Mouse (Mus musculus): ENCODE data around the gene Mlst8. TPM values are rescaled to one million over a fixed set of nuclear protein-coding genes. Genes with fewer than 3 reads are reported as not detected.
"Not testable (repeated sequence)": the region's sequence is repeated elsewhere in the genome, so short reads cannot be mapped to it uniquely, and the experiment has no call there.

Gene Mlst8
- total RNA-seq, 2 experiments from 2014 or later, result 34.5 to 37.1 TPM

DNA sequence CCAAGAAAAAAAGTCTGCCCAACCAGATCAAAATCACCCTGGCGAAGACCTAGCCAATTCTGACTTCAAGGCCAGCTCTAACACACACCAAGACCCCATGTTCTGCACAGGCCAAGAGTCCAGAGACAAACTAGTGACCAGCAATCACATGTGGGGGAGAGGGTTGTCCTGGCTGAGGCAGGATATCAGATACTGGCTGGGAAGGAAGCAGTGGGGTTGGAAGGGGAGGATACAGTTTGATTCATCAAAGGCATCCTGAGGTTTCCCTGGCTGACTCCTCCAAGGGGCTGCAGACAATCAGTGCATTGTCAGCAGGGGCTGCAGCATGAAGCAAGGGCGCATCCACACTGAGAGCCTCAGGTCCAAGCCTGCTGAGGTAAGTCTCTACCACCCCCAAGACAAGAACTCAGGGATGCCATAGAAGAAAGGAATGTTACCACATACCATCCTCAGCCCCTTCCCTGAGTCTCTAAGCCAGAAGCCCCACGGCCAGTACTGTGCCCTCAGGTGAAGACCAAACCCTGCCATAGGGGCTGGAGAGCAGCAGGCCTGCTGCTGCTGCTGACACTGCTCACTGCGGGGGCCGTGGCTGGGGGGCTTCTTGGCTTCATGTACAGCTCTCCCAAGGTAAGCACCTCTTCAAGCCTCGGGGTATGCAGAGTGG is 5.1 kb downstream of the Mlst8 start, which contains the start of gene Bricd5:
Bricd5 (plus strand) TSS at position 273 of the 664 bp plus-strand sequence.
- TF ChIP-seq CTCF (IDR thresholded peaks at IDR 0.05), result no peak
- H3K4me3 ChIP-seq, result peak within 1 kb of the TSS; percentile 81
- intact Hi-C loops (cut with DNase I), result no loop called here
- H3K27ac ChIP-seq, result peak within 1 kb of the TSS; percentile 50
- no peak for DNase-seq (ENCODE audit: extremely low spot score in 1 of 2, low spot score in 2 of 2)

GRCm38 (mm10) chr17:24472512-24472911 is 6.4 kb downstream of the Mlst8 start:
- intact Hi-C loops (cut with DNase I), result no loop called here
- DNase-seq (ENCODE audit: extremely low spot score in 1 of 2, low spot score in 2 of 2), result no peak
- Histone ChIP-seq H3K27ac (no peak overlapping the region; the same call in 1 of the 2 replicates), H3K4me3 (peak overlapping the region; percentile 81)
- TF ChIP-seq CTCF (IDR thresholded peaks at IDR 0.05), result no peak

DNA sequence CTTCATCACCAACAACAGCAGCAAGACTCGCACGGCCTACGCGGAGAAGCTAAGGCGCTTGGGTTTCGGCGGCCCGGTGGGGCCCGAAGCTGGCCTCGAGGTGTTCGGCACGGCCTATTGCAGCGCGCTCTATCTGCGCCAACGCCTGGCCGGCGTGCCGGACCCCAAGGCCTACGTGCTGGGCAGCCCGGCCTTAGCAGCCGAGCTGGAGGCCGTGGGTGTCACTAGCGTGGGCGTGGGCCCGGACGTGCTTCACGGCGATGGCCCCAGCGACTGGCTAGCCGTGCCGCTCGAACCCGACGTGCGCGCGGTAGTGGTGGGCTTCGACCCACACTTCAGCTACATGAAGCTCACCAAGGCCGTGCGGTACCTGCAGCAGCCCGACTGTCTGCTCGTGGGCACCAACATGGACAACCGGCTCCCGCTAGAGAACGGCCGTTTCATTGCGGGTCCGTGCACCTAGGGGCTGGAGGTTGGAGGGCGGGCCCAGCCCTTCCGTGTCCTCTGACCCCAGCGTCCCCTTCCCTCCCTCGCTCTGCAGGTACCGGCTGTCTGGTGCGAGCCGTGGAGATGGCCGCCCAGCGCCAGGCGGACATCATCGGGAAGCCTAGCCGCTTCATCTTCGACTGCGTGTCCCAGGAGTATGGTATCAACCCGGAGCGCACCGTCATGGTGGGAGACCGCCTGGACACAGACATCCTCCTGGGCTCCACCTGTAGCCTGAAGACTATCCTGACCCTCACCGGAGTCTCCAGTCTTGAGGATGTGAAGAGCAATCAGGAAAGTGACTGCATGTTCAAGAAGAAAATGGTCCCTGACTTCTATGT is 8.0 kb downstream of the Mlst8 start:
- Histone ChIP-seq H3K27ac (peak overlapping the region; percentile 92), H3K4me3 (peak overlapping the region; percentile 81)
- DNase-seq (ENCODE audit: extremely low spot score in 1 of 2, low spot score in 2 of 2), result peak; percentile 50 to 59
- intact Hi-C loops (cut with DNase I), result no loop called here
- TF ChIP-seq CTCF (IDR thresholded peaks at IDR 0.05), result no peak

DNA sequence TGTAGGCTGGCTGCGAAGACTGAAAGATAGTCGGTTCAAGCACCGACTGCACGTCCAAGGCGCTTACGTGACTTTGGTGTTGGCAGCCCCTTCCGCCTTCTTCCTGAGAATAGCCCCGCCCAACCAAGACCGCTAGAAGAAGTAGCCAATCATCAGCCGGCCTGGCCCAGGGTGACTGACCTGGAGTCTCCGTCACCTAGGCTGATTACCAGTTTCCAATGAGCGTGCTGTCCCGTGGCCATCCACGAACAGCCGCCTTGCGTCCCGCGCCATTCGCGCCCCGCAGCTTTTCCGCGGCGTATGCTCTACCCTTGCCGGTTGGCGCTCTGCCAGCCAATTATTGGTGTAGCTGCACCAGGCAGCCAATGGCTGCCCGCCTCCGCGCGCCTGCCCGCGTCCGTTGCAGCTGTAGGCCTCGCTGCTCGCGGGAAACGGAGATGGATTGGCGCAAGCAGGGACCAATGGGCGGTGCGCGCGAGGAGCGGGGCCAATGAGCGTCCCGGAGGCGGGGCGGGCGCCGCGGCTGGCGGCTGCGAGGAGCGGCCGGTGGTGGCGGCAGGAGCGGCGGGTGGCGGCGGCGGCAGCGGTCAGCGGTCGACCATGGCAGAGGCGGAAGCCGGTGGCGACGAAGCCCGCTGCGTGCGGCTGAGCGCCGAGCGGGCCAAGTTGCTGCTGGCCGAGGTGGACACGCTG is 8.8 kb downstream of the Mlst8 start, which contains the start of the genes E4f1 and Pgp:
E4f1 (minus strand) TSS at position 404 of the 693 bp plus-strand sequence.
Pgp (plus strand) TSS at position 483 of the 693 bp plus-strand sequence.
- Histone ChIP-seq H3K27ac (peak within 1 kb of the TSS; percentile 92), H3K4me3 (peak within 1 kb of the TSS; percentile 81)
- no peak; the same call in 1 of the 2 replicates for TF ChIP-seq CTCF (IDR thresholded peaks at IDR 0.05)
- DNase-seq (ENCODE audit: extremely low spot score in 1 of 2, low spot score in 2 of 2), result peak; percentile 98 to 99
- intact Hi-C loops (cut with DNase I), result no loop called here

DNA sequence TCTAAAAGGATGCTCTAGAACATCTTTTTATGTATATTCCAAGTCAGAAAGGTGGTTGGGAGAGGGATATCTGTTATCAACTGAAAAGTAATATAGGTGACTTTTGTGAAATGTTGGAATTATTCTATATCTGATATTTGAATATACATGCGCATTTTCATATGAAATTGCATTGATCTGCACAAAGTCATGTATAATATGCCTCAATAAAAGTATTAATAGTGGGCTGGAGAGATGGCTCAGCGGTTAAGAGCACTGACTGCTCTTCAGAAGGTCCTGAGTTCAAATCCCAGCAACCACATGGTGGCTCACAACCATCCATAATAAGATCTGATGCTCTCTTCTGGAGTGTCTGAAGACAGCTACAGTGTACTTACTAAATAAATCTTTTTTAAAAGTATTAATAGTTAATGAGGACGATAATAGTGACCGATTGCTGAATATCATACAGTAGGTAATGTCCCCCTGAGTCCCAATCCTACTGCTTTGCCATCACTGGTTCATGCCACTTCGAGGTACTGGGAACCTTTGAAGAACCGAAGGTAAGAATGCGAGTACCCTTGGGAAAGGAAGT is 9.5 kb downstream of the Mlst8 start:
- DNase-seq (ENCODE audit: extremely low spot score in 1 of 2, low spot score in 2 of 2), result no peak
- intact Hi-C loops (cut with DNase I), result no loop called here
- Histone ChIP-seq H3K27ac (peak overlapping the region; percentile 92), H3K4me3 (peak overlapping the region; percentile 81)
- TF ChIP-seq CTCF (IDR thresholded peaks at IDR 0.05), result no peak

- TF ChIP-seq CTCF (IDR thresholded peaks at IDR 0.05), result no peak
- Histone ChIP-seq H3K27ac (no peak overlapping the region), H3K4me3 (no peak overlapping the region)
- intact Hi-C loops (cut with DNase I), result no loop called here
- no peak for DNase-seq (ENCODE audit: extremely low spot score in 1 of 2, low spot score in 2 of 2)
Measured at GRCm38 (mm10) chr17:24468636-24469246, 10.1 kb downstream of the Mlst8 start.

DNA sequence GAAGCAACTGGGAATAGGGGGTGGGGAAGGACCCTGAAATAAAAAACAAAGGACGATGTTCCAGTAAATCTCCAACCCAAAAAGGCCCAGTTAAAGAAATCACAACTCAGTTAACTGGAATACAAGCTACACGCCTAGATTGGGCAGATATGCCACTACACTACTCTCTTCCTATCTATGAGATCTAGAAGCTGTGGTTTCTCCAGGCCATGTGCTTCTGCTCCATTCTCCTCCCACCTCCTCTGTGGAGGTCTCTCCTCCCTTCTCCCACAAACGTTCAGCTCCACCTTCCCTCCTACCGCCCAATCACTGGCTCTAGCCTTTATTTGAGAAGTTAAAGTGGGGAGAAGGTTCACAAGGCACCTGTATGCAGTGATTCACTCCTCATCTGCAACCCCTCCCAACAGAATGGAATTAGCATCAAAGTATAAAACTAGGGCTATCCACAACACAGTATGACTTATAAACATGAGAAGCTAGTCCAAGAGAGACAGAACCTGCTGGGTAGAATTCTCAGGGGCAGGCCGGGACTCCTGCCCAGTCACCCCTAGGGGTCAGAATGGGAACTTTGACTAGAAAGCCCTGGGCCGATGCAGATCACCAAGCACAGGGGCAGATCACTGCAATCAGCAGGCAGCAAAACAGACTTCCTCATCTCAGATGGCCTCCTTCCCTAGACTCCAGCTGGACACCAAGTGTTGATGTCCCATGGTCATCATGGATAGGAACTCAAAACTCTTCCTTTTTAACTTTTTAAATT is 15.3 kb downstream of the Mlst8 start:
- TF ChIP-seq CTCF (IDR thresholded peaks at IDR 0.05), result peak; percentile 19
- no peak for DNase-seq (ENCODE audit: extremely low spot score in 1 of 2, low spot score in 2 of 2)
- Histone ChIP-seq H3K4me3 (no peak overlapping the region), H3K27ac (no peak overlapping the region)
- intact Hi-C loops (cut with DNase I), result no loop called here

- no peak for DNase-seq (ENCODE audit: extremely low spot score in 1 of 2, low spot score in 2 of 2)
- Histone ChIP-seq H3K27ac (no peak overlapping the region), H3K4me3 (no peak overlapping the region)
- intact Hi-C loops (cut with DNase I), result no loop called here
- TF ChIP-seq CTCF (IDR thresholded peaks at IDR 0.05), result no peak
Measured at GRCm38 (mm10) chr17:24462932-24463331, 15.9 kb downstream of the Mlst8 start.

- peak; percentile 47 for TF ChIP-seq CTCF (IDR thresholded peaks at IDR 0.05)
- intact Hi-C loops (cut with DNase I), result no loop called here
- no peak for DNase-seq (ENCODE audit: extremely low spot score in 1 of 2, low spot score in 2 of 2)
Measured at GRCm38 (mm10) chr17:24461580-24461979, 17.3 kb downstream of the Mlst8 start.

DNA sequence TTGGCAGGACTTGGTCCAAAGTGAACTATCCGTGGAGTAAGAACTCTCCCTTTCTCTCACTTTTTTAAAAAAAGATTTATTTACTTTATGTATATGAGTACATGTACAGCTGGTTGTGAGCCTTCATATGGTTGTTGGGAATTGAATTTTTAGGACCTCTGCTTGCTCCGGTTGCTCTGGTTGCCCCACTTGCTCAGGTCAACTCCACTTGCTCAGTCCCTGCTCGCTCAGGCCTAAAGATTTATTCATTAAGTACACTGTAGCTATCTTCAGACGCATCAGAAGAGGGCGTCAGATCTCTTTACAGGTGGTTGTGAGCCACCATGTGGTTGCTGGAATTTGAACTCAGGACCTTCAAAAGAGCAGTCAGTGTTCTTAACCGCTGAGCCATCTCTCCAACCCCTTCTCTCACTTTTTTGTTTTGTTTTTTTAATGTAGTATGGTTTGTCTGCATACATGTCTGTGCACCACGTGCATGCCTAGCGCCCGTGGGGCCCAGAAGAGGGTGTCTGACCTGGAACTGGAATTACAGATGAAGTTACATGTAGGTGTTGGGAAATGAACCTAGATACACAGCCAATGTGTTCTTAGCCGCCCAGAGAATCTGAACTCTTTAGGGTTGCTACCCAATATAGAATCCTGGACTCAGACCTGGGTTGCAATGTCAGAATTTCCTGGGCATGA is 23.2 kb downstream of the Mlst8 start:
- DNase-seq (ENCODE audit: extremely low spot score in 1 of 2, low spot score in 2 of 2); H3K27ac ChIP-seq; intact Hi-C loops (cut with DNase I): not testable (repeated sequence)
- peak overlapping the region; percentile 71 for H3K4me3 ChIP-seq

More at GRCm38 (mm10) chr17:24461580-24461979, 17.3 kb downstream of the Mlst8 start:
- H3K27ac ChIP-seq, result no peak overlapping the region
- H3K4me3 ChIP-seq, result no peak overlapping the region
